Mouse (Mus musculus) CH12.LX (cell line): ENCODE measurements around the gene Prrt4. TPM values are rescaled to one million over a fixed set of nuclear protein-coding genes. Genes with fewer than 3 reads are reported as not detected.

Experiments
- DNase-seq: peaks from one replicate; pipeline ENCODE4 v3.0.0-alpha.2; 2013; ENCODE audit errors: extremely low read depth
- H3K27ac ChIP-seq: 2 replicates; pipeline ENCODE4 v1.5.1; 2012; ENCODE audit warnings: low read depth, mild to moderate bottlenecking, control low read depth, moderate library complexity; ENCODE audit not compliant: insufficient read depth
- H3K27me3 ChIP-seq: replicated peaks from 2 replicates; pipeline ENCODE3; 2012; ENCODE audit warnings: inconsistent platforms
- H3K36me3 ChIP-seq, 2 experiments: replicated peaks in 1 of 2; 2 replicates each; pipeline versions ENCODE3 to v1.6.1; 2012; ENCODE audit warnings: inconsistent platforms in 1 of 2, low read length in 1 of 2, mild to moderate bottlenecking in 1 of 2, mixed read lengths in 1 of 2, moderate library complexity in 1 of 2; ENCODE audit not compliant: control insufficient read depth in 1 of 2, insufficient read depth in 1 of 2
- H3K4me1 ChIP-seq, 2 experiments: 2 replicates each; pipeline ENCODE4 v1.6.1; 2012; ENCODE audit warnings: inconsistent platforms in 1 of 2, moderate library complexity in 1 of 2; ENCODE audit not compliant: insufficient read depth in 2 of 2, control insufficient read depth in 1 of 2
- H3K4me2 ChIP-seq: 2 replicates; pipeline ENCODE4 v1.6.1; 2012; ENCODE audit warnings: low read depth, mild to moderate bottlenecking, control low read depth; ENCODE audit not compliant: poor library complexity, insufficient read depth, severe bottlenecking
- H3K4me3 ChIP-seq, 3 experiments: fragments of 150-350 bp in 1 of 3; sonication (generic) in 1 of 3; replicated peaks in 1 of 3; 2 replicates each; pipeline versions ENCODE3 to v1.5.1; 2011 to 2012; ENCODE audit warnings: low read depth in 2 of 3, low read length in 2 of 3, mild to moderate bottlenecking in 2 of 3, moderate library complexity in 2 of 3, control low read depth in 1 of 3, improper control_type of control experiment in 1 of 3, inconsistent platforms in 1 of 3, mixed read lengths in 1 of 3; ENCODE audit not compliant: poor library complexity in 1 of 3
- H3K79me2 ChIP-seq: replicated peaks from 2 replicates; pipeline ENCODE4 v1.6.1; 2012; ENCODE audit warnings: mild to moderate bottlenecking, moderate library complexity; ENCODE audit not compliant: control insufficient read depth, poor library complexity, insufficient read depth, severe bottlenecking; ENCODE audit errors: extremely low read depth
- H3K9ac ChIP-seq: 2 replicates; pipeline ENCODE4 v1.6.1; 2012; ENCODE audit warnings: low read depth, mild to moderate bottlenecking, control low read depth, moderate library complexity; ENCODE audit not compliant: insufficient read depth
- H3K9me3 ChIP-seq: replicated peaks from 2 replicates; pipeline ENCODE3; 2012; ENCODE audit warnings: low read length, inconsistent platforms, mixed read lengths
- CHD1 ChIP-seq: IDR thresholded peaks from 2 replicates; pipeline ENCODE4 v1.6.1; 2012; ENCODE audit warnings: low read depth, low read length, improper control_type of control experiment, inconsistent platforms
- E2F4 ChIP-seq: IDR thresholded peaks from 2 replicates; pipeline ENCODE4 v1.6.1; 2011; ENCODE audit warnings: low read depth, low read length, improper control_type of control experiment; ENCODE audit not compliant: insufficient replicate concordance
- ELF1 ChIP-seq: IDR thresholded peaks from 2 replicates; pipeline ENCODE4 v1.6.1; 2014; ENCODE audit warnings: low read depth, mild to moderate bottlenecking, inconsistent platforms, low read length, improper control_type of control experiment
- EP300 ChIP-seq: IDR thresholded peaks from 2 replicates; pipeline ENCODE4 v1.6.1; 2011; ENCODE audit warnings: low read length, improper control_type of control experiment
- HCFC1 ChIP-seq: IDR thresholded peaks from 2 replicates; pipeline ENCODE4 v1.6.1; 2012; ENCODE audit warnings: low read depth, mild to moderate bottlenecking, inconsistent platforms, low read length, improper control_type of control experiment
- JUND ChIP-seq: conservative IDR thresholded peaks from 2 replicates; pipeline ENCODE4 v1.6.1; 2011; ENCODE audit warnings: low read depth, low read length, improper control_type of control experiment
- MAZ ChIP-seq: IDR thresholded peaks from 2 replicates; pipeline ENCODE4 v1.6.1; 2012; ENCODE audit warnings: low read depth, mild to moderate bottlenecking, inconsistent platforms, low read length, improper control_type of control experiment, moderate library complexity
- MEF2A ChIP-seq: IDR thresholded peaks from 2 replicates; pipeline ENCODE4 v1.6.1; 2014; ENCODE audit warnings: low read depth, mild to moderate bottlenecking, inconsistent platforms, low read length, improper control_type of control experiment, borderline replicate concordance
- MYC ChIP-seq: IDR thresholded peaks from 2 replicates; pipeline ENCODE4 v1.6.1; 2011; ENCODE audit warnings: low read depth, mild to moderate bottlenecking, improper control_type of control experiment, low read length
- NRF1 ChIP-seq: IDR thresholded peaks from 2 replicates; pipeline ENCODE4 v1.6.1; 2014; ENCODE audit warnings: low read depth, mild to moderate bottlenecking, inconsistent platforms, low read length, improper control_type of control experiment, moderate library complexity
- PAX5 ChIP-seq: IDR thresholded peaks from 2 replicates; pipeline ENCODE4 v1.6.1; 2012; ENCODE audit warnings: low read length, inconsistent platforms, mixed read lengths
- POLR2AphosphoS2 ChIP-seq: IDR thresholded peaks from 2 replicates; pipeline ENCODE4 v1.6.1; 2011; ENCODE audit warnings: low read depth, low read length, improper control_type of control experiment
- RAD21 ChIP-seq: IDR thresholded peaks from 2 replicates; pipeline ENCODE4 v1.6.1; 2011; ENCODE audit warnings: low read depth, mild to moderate bottlenecking, low read length, improper control_type of control experiment, moderate library complexity
- TBP ChIP-seq: conservative IDR thresholded peaks from 2 replicates; pipeline ENCODE4 v1.6.1; 2011; ENCODE audit warnings: low read depth, low read length, improper control_type of control experiment
- TCF12 ChIP-seq: IDR thresholded peaks from 2 replicates; pipeline ENCODE4 v1.6.1; 2014; ENCODE audit warnings: low read depth, mild to moderate bottlenecking, inconsistent platforms, low read length, improper control_type of control experiment
- UBTF ChIP-seq: IDR thresholded peaks from 2 replicates; pipeline ENCODE4 v1.6.1; 2012; ENCODE audit warnings: low read depth, mild to moderate bottlenecking, inconsistent platforms, low read length, improper control_type of control experiment, moderate library complexity
- USF2 ChIP-seq: conservative IDR thresholded peaks from 2 replicates; pipeline ENCODE4 v1.6.1; 2011; ENCODE audit warnings: low read depth, low read length, improper control_type of control experiment
- ZC3H11A ChIP-seq: IDR thresholded peaks from 2 replicates; pipeline ENCODE4 v1.6.1; 2012; ENCODE audit warnings: low read depth, mild to moderate bottlenecking, inconsistent platforms, low read length, improper control_type of control experiment
- ZNF384 ChIP-seq: IDR thresholded peaks from 2 replicates; pipeline ENCODE4 v1.6.1; 2012; ENCODE audit warnings: low read depth, low read length, improper control_type of control experiment, inconsistent platforms
- dilution Hi-C: fragments of 300-500 bp; cut with MboI; formaldehyde crosslinking; loops from 2 replicates; pipeline ENCODE4 v1.14.3; 2020; ENCODE audit warnings: low sequenced_read_pairs; ENCODE audit not compliant: extremely low pct_unique_long_range_greater_than_20kb, extremely low pct_ligation_motif_present
- in situ Hi-C: fragments of 300-500 bp; cut with MboI; formaldehyde crosslinking; loops from 3 replicates; pipeline ENCODE4 v1.14.3; 2019; ENCODE audit warnings: low sequenced_read_pairs, low pct_ligation_motif_present, low pct_unique_long_range_greater_than_20kb, mixed read lengths
- polyA plus RNA-seq: library from polyadenylated mRNA; unstranded; fragments of >175 nt; gene quantifications from 2 replicates; pipeline ENCODE4 v1.2.1, GENCODE M21; 2012; ENCODE audit warnings: low read depth; ENCODE audit not compliant: insufficient read length
- total RNA-seq, 2 experiments: library from RNA; depleted of rRNA; stranded (reverse); fragments of 300-350 nt in 1 of 2; fragments of >200 nt in 1 of 2; gene quantifications; 2 replicates each; pipeline ENCODE4 v1.2.3; 2012 to 2014

Prrt4 gene
- total and polyA plus RNA-seq, 3 experiments, result not detected

DNA sequence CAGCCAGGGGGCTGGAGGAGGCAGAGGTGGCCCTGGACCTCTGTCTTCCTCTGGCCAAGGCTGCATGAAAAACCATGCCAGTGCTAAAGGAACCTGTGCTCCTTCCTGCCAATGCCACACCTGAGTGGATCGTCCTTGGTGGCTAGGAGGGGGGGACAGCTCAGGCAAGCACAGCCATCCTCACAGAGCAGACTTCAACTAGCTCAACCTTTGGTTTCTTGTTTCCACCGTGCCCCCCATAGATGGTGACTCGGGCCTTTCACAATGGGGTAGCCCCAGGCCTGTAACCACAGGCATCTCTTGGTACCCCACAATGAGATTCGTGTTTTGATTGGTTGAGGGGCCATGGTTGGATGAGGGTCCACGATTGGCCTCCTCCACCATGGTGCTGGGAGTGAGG, 22.0 kb upstream of the Prrt4 start:
- dilution Hi-C loops, result no loop called here
- in situ Hi-C loops, result loop anchor here (5.0 to 10.0 kb wide), 2 partner anchors 34 to 73 kb away; partner anchors contain the start of genes Fam71f2, Hilpda and Rbm28
- no peak overlapping the region for H3K4me2 ChIP-seq
- no peaks in the 10 kb centered on the region for H3K9me3 ChIP-seq
- no peak for DNase-seq
- no peak overlapping the region for H3K27ac ChIP-seq
- H3K79me2 ChIP-seq, result no peaks in the 10 kb centered on the region
- no peak overlapping the region for H3K4me3 ChIP-seq
- H3K4me1 ChIP-seq, result peaks cover 5 to 6% of the 10 kb centered on the region in 2 experiments; a peak in 2 of 4 replicates
- H3K9ac ChIP-seq, result no peak overlapping the region
- TF ChIP-seq E2F4 (no peak), CHD1 (no peak), TBP (no peak), POLR2AphosphoS2 (no peak), MYC (no peak), MEF2A (no peak), ELF1 (no peak), PAX5 (no peak), HCFC1 (no peak), MAZ (no peak), ZC3H11A (no peak), EP300 (no peak), UBTF (no peak), ZNF384 (no peak), NRF1 (no peak), USF2 (no peak), JUND (no peak)
- peaks cover 37 to 60% of the 10 kb centered on the region in 2 experiments for H3K36me3 ChIP-seq
- H3K27me3 ChIP-seq, result no peaks in the 10 kb centered on the region

- peaks cover 32 to 53% of the 10 kb centered on the region in 2 experiments for H3K36me3 ChIP-seq
- no peak overlapping the region for H3K9ac ChIP-seq
- no peaks in the 10 kb centered on the region for H3K27me3 ChIP-seq
- H3K9me3 ChIP-seq, result no peaks in the 10 kb centered on the region
- no peak overlapping the region for H3K27ac ChIP-seq
- in situ Hi-C loops (loop anchor here (5.0 to 10.0 kb wide), 2 partner anchors 33 to 74 kb away; partner anchors contain the start of genes Fam71f2, Hilpda and Rbm28), dilution Hi-C loops (no loop called here)
- TF ChIP-seq NRF1 (no peak), RAD21 (no peak), HCFC1 (no peak), TCF12 (no peak), ZC3H11A (no peak)
- no peaks in the 10 kb centered on the region for H3K79me2 ChIP-seq
- H3K4me3 ChIP-seq, result no peak overlapping the region
- peaks cover 5 to 15% of the 10 kb centered on the region in 2 experiments; a peak in 2 of 4 replicates for H3K4me1 ChIP-seq
- DNase-seq, result no peak
- H3K4me2 ChIP-seq, result no peak overlapping the region
These were observed 21.1 kb upstream of the Prrt4 start for GRCm38 (mm10) chr6:29200496-29200895.
